ENCODE assay signal across 23 mouse cellular contexts in genomic region chr6:5019208-5019607, GRCm38 (mm10).
A peak's percentile ranks its signal among the peaks of the same experiment; 100 is the strongest.
DNase-seq lines count a peak whose midpoint lies in the region; ATAC-seq and TF ChIP-seq lines count a peak whose summit lies in the region.
"Had no signal": no experiment of that assay in that cellular context is flagged by ENCODE, and none has a peak within 500 bp of the region (broad histone marks: within the 10 kb centered on the region; RNA-seq: fewer than 3 reads in every experiment).

No protein-coding gene starts in this region.

- 54% methylated on average over 5 of the region's 5 CpGs for WGBS in heart, embryonic 10.5 days
- WGBS in kidney, embryonic 15.5 days, result 45% methylated on average over 5 of the region's 5 CpGs

- no peaks in the 10 kb centered on the region for H3K9me3 ChIP-seq in heart, embryonic 10.5 days
- H3K9me3 ChIP-seq in kidney, embryonic 15.5 days (replicated peaks), result no peaks in the 10 kb centered on the region
- no peaks in the 10 kb centered on the region for H3K9me3 ChIP-seq in ES-Bruce4 (replicated peaks; ENCODE audit: control insufficient read depth, insufficient read depth, low read length, poor library complexity, severe bottlenecking)
- H3K9me3 ChIP-seq: embryonic facial prominence, embryonic 12.5 days; forebrain, embryonic 12.5 days; hindbrain, embryonic 13.5 days; midbrain, embryonic 15.5 days had no signal

- no peak overlapping the region for H3K9ac ChIP-seq in kidney, embryonic 15.5 days
- H3K9ac ChIP-seq in ES-Bruce4 (ENCODE audit: low read depth, poor library complexity, severe bottlenecking), result no peak overlapping the region
- H3K9ac ChIP-seq: embryonic facial prominence, embryonic 12.5 days; forebrain, embryonic 12.5 days; hindbrain, embryonic 13.5 days; midbrain, embryonic 15.5 days had no signal

- TF ChIP-seq CTCF in ES-Bruce4 (IDR thresholded peaks at IDR 0.05; ENCODE audit: low read depth, low read length), result no peak

- H3K36me3 ChIP-seq in heart, embryonic 10.5 days, result no peaks in the 10 kb centered on the region
- H3K36me3 ChIP-seq in kidney, embryonic 15.5 days, result no peaks in the 10 kb centered on the region
- H3K36me3 ChIP-seq in ES-Bruce4 (ENCODE audit: control insufficient read depth, insufficient read depth, low read length, poor library complexity, severe bottlenecking), result no peaks in the 10 kb centered on the region
- H3K36me3 ChIP-seq: embryonic facial prominence, embryonic 12.5 days; forebrain, embryonic 12.5 days; hindbrain, embryonic 13.5 days; midbrain, embryonic 15.5 days had no signal

- peak; percentile 81; the same call in 1 of the 2 replicates for TF ChIP-seq EP300 in ES-Bruce4 (IDR thresholded peaks at IDR 0.05; ENCODE audit: insufficient read depth, low read depth, low read length)

- ATAC-seq in kidney, embryonic 15.5 days (replicated peaks; ENCODE audit: low FRiP score), result no peak
- ATAC-seq: CD4-positive, CD25-positive, alpha-beta regulatory T cell, adult 4 months; inflammation-experienced regulatory T-cells, adult 6 months; midbrain, embryonic 15.5 days had no signal

- peaks cover 14% of the 10 kb centered on the region; the same call in 1 of the 2 replicates for H3K4me1 ChIP-seq in heart, embryonic 10.5 days
- H3K4me1 ChIP-seq in kidney, embryonic 15.5 days, result peaks cover 34% of the 10 kb centered on the region
- peaks cover 8% of the 10 kb centered on the region for H3K4me1 ChIP-seq in ES-Bruce4 (ENCODE audit: control insufficient read depth, insufficient read depth, low read length)
- H3K4me1 ChIP-seq: embryonic facial prominence, embryonic 12.5 days; forebrain, embryonic 12.5 days; hindbrain, embryonic 13.5 days; midbrain, embryonic 15.5 days had no signal

- intact Hi-C loops in heart, postnatal 25 days (cut with DNase I), result no loop called here

- H3K4me2 ChIP-seq in kidney, embryonic 15.5 days, result no peak overlapping the region
- H3K4me2 ChIP-seq: embryonic facial prominence, embryonic 12.5 days; forebrain, embryonic 12.5 days; heart, embryonic 11.5 days; hindbrain, embryonic 13.5 days; midbrain, embryonic 15.5 days had no signal

- no peak for TF ChIP-seq POLR2A in ES-Bruce4 (IDR thresholded peaks at IDR 0.05; ENCODE audit: insufficient read depth, low read length)

- DNase-seq in heart, embryonic 10.5 days (ENCODE audit: low spot score), result no peak
- DNase-seq in heart, postnatal 25 days (ENCODE audit: low spot score), result no peak
- peak; percentile 36 for DNase-seq in kidney, postnatal 14 days
- DNase-seq in ZHBTc4 (ENCODE audit: low read depth, low spot score), result peak; percentile 97
- DNase-seq in cerebellum, adult 9-11 months, result no peak
- DNase-seq: adrenal gland, postnatal 36 days; cerebellum, adult 9-10 months; gastrocnemius, postnatal 36 days; heart, postnatal 14 days; layer of hippocampus, postnatal 36 days; lung, postnatal 4 days had no signal

- H3K27ac ChIP-seq in heart, embryonic 10.5 days, result peak overlapping the region; percentile 47; the same call in 1 of the 2 replicates
- no peak overlapping the region for H3K27ac ChIP-seq in kidney, embryonic 15.5 days
- peak overlapping the region; percentile 93 for H3K27ac ChIP-seq in ES-Bruce4 (ENCODE audit: insufficient read depth, low read length)
- H3K27ac ChIP-seq: embryonic facial prominence, embryonic 12.5 days; forebrain, embryonic 12.5 days; hindbrain, embryonic 13.5 days; kidney, postnatal 0 days; layer of hippocampus, adult 2 months; midbrain, embryonic 15.5 days had no signal

- H3K4me3 ChIP-seq in heart, embryonic 10.5 days, result no peak overlapping the region
- H3K4me3 ChIP-seq in kidney, embryonic 15.5 days (replicated peaks), result no peak overlapping the region
- H3K4me3 ChIP-seq in ES-Bruce4 (ENCODE audit: low read depth, low read length), result no peak overlapping the region
- H3K4me3 ChIP-seq: embryonic facial prominence, embryonic 12.5 days; forebrain, embryonic 12.5 days; hindbrain, embryonic 13.5 days; layer of hippocampus, adult 2 months; midbrain, embryonic 15.5 days; myocyte had no signal

- no peaks in the 10 kb centered on the region for H3K27me3 ChIP-seq in heart, embryonic 10.5 days (ENCODE audit: insufficient read depth, poor library complexity, severe bottlenecking)
- H3K27me3 ChIP-seq in kidney, embryonic 15.5 days, result no peaks in the 10 kb centered on the region
- no peaks in the 10 kb centered on the region for H3K27me3 ChIP-seq in ES-Bruce4 (ENCODE audit: control insufficient read depth, insufficient read depth, low read length, poor library complexity, severe bottlenecking)
- H3K27me3 ChIP-seq: embryonic facial prominence, embryonic 12.5 days; forebrain, embryonic 12.5 days; hindbrain, embryonic 13.5 days; midbrain, embryonic 15.5 days had no signal

Comparison
In these comparisons a context has a peak if more than half of its experiments do, and no peak if none do; other contexts are left out.
1. DNase-seq: peak in kidney, postnatal 14 days (single experiment) and ZHBTc4 (single experiment); none in heart, embryonic 10.5 days (single experiment), heart, postnatal 25 days (single experiment) and cerebellum, adult 9-11 months (single experiment).